Mouse (Mus musculus): ENCODE measurements around the gene Rbm26. TPM values are rescaled to one million over a fixed set of nuclear protein-coding genes. Genes with fewer than 3 reads are reported as not detected.
A peak's percentile ranks its signal among the peaks of the same experiment; 100 is the strongest.

The Rbm26 gene
- polyA plus RNA-seq (2012; rRNA removed), result 16.3 and 20.9 TPM in 2 replicates

DNA sequence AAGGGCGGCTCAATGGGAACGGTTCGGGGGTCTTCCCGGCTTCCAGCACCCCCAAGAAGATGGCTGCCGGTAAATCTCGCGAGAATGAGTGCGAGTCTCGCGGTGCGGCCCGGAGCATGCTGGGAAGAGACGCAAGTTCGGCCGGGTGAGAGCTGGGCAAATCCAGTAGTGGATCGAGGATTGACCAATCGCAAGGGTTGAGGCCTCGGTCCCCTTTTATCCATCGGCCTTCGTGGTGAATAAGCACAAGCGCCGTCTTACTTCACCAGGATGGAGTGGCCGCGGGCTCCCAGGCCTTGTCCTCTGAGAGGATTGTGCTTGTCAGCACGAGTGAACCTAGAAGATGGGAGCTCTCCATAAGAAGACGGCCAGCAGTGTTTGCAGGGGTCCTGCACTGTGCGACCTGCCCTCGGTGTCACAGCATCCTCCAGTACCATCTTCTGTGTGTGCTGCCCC, at the start of gene Rbm26:
Gene Rbm26 (minus strand): TSS at position 90 of the 456 bp plus-strand sequence.
- TF ChIP-seq POLR2A (IDR thresholded peaks at IDR 0.05; ENCODE audit: control insufficient read depth, low read depth, low read length) (peak; percentile 92), CTCF (IDR thresholded peaks at IDR 0.05; ENCODE audit: control insufficient read depth, insufficient read depth, insufficient replicate concordance, low read depth, low read length) (no peak)
- H3K36me3 ChIP-seq (ENCODE audit: control insufficient read depth, insufficient read depth, low read length), result no peaks in the 10 kb centered on the region
- peaks cover 9% of the 10 kb centered on the region for H3K4me1 ChIP-seq (ENCODE audit: control insufficient read depth, insufficient read depth, low read length)
- peak within 1 kb of the TSS; percentile 95 for H3K4me3 ChIP-seq (ENCODE audit: control insufficient read depth, low read depth, low read length)
- no peaks in the 10 kb centered on the region for H3K27me3 ChIP-seq (ENCODE audit: control insufficient read depth, insufficient read depth, low read length)
- peak within 1 kb of the TSS; percentile 98 for H3K27ac ChIP-seq (ENCODE audit: control insufficient read depth, insufficient read depth, low read depth, low read length)

GRCm38 (mm10) chr14:105225790-105226189, 48.7 kb upstream of the Rbm26 start:
- Histone ChIP-seq H3K4me3 (ENCODE audit: control insufficient read depth, low read depth, low read length) (no peak overlapping the region), H3K4me1 (ENCODE audit: control insufficient read depth, insufficient read depth, low read length) (no peaks in the 10 kb centered on the region), H3K36me3 (ENCODE audit: control insufficient read depth, insufficient read depth, low read length) (no peaks in the 10 kb centered on the region), H3K27me3 (ENCODE audit: control insufficient read depth, insufficient read depth, low read length) (no peaks in the 10 kb centered on the region), H3K27ac (ENCODE audit: control insufficient read depth, insufficient read depth, low read depth, low read length) (no peak overlapping the region)
- TF ChIP-seq CTCF (IDR thresholded peaks at IDR 0.05; ENCODE audit: control insufficient read depth, insufficient read depth, insufficient replicate concordance, low read depth, low read length) (no peak), POLR2A (IDR thresholded peaks at IDR 0.05; ENCODE audit: control insufficient read depth, low read depth, low read length) (no peak)

DNA sequence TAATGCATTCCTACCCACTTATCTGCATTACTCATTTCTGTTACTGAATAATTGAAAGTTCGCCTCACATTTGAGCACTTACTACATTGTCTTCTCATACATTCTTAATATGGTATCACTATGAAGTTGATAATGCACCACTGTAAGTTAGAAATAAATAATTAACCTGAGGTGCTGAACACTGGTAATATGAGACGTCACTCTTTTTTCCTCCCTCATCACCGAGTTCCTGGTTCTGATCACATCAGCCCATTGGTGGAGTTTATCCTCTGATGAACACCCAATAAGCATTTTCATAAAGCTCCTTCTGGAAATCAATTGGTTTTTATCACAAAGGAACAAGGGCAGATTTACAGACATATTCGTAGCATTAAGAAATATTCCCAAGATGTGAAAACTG, 45.1 kb upstream of the Rbm26 start:
- H3K36me3 ChIP-seq (ENCODE audit: control insufficient read depth, insufficient read depth, low read length), result no peaks in the 10 kb centered on the region
- no peak overlapping the region for H3K27ac ChIP-seq (ENCODE audit: control insufficient read depth, insufficient read depth, low read depth, low read length)
- H3K4me1 ChIP-seq (ENCODE audit: control insufficient read depth, insufficient read depth, low read length), result no peaks in the 10 kb centered on the region
- H3K27me3 ChIP-seq (ENCODE audit: control insufficient read depth, insufficient read depth, low read length), result no peaks in the 10 kb centered on the region
- H3K4me3 ChIP-seq (ENCODE audit: control insufficient read depth, low read depth, low read length), result no peak overlapping the region
- TF ChIP-seq POLR2A (IDR thresholded peaks at IDR 0.05; ENCODE audit: control insufficient read depth, low read depth, low read length) (no peak), CTCF (IDR thresholded peaks at IDR 0.05; ENCODE audit: control insufficient read depth, insufficient read depth, insufficient replicate concordance, low read depth, low read length) (no peak)

DNA sequence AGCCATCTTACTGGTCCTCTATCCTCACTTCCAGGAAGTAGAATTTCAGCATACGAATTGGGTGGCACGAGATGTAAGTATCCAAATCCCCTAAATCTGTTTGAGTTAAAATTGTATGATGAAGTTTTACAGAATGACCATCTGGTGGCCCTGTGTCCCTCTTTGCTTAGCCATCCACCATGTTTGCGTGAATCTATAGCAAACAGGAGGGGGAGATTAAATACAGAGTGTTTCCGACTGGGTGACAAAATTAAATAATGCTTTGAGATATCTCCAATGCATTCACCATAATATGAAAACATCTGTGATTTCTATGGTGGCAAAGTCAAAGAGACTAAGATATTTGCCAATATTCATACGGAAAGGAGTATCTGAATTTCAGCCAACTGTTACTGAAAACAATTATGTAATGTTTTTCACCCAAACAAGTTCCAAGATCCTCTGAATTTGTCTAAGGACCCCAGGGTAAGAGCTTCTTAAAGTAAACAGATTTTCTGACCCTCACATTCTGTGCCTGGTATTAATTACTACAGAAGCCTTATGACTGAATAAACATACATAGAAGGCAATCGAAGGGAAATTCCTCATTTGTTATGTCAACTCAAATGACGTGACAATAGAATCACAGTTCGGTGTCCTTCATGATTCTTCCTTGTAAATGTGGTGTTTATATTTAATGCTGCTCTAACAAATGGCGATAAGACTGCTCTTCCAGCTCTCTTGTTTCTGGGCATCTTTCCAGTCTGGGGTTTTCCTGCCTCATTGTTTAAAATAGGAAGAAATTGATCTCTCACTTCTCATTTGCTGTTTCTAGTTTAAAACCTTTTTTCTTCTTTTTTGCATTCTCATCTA, 42.6 kb upstream of the Rbm26 start:
- Histone ChIP-seq H3K4me3 (ENCODE audit: control insufficient read depth, low read depth, low read length) (no peak overlapping the region), H3K36me3 (ENCODE audit: control insufficient read depth, insufficient read depth, low read length) (no peaks in the 10 kb centered on the region), H3K27me3 (ENCODE audit: control insufficient read depth, insufficient read depth, low read length) (no peaks in the 10 kb centered on the region), H3K4me1 (ENCODE audit: control insufficient read depth, insufficient read depth, low read length) (no peaks in the 10 kb centered on the region), H3K27ac (ENCODE audit: control insufficient read depth, insufficient read depth, low read depth, low read length) (no peak overlapping the region)
- TF ChIP-seq CTCF (IDR thresholded peaks at IDR 0.05; ENCODE audit: control insufficient read depth, insufficient read depth, insufficient replicate concordance, low read depth, low read length) (no peak), POLR2A (IDR thresholded peaks at IDR 0.05; ENCODE audit: control insufficient read depth, low read depth, low read length) (no peak)

DNA sequence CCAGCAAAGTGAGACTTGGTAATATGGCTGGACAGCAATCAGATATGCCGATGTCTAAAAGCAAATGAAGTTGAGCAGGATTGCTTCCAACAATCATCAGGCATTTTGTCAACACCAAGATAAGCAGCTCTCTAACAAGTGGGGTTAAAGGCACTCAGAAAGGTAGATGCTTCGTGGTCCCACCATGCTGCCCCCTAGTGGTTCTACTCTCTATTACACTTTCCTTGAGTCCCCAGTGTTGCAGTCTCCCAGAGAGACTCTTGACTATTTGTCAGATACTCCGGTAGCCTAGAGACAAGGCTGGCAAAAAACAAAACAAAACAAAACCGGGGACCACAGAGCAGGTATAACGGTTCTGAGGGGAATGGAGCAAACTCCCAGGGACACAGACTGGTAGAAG, 21.3 kb upstream of the Rbm26 start:
- H3K4me3 ChIP-seq (ENCODE audit: control insufficient read depth, low read depth, low read length), result no peak overlapping the region
- H3K4me1 ChIP-seq (ENCODE audit: control insufficient read depth, insufficient read depth, low read length), result peaks cover 3% of the 10 kb centered on the region; the same call in 1 of the 2 replicates
- no peaks in the 10 kb centered on the region for H3K36me3 ChIP-seq (ENCODE audit: control insufficient read depth, insufficient read depth, low read length)
- no peak for TF ChIP-seq POLR2A (IDR thresholded peaks at IDR 0.05; ENCODE audit: control insufficient read depth, low read depth, low read length)
- no peaks in the 10 kb centered on the region for H3K27me3 ChIP-seq (ENCODE audit: control insufficient read depth, insufficient read depth, low read length)
- no peak overlapping the region for H3K27ac ChIP-seq (ENCODE audit: control insufficient read depth, insufficient read depth, low read depth, low read length)

DNA sequence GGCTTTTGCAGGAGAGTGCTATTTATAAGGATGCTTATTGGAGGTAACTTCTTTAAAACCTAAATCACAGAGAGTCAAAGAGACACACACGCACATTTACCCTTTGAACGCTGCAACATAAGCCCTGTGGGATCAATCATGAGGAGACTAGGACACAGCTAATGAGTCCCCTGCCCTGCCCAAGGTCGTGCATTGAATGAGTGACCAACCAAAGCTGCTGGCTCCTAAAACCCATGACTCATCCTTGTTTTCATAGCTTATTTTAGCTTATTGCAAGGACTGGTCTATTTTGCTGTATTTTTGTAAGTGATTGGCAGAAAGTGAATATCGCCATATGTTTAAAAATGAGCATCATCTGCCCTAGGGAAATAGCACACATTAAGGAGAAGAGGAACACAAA, 17.6 kb upstream of the Rbm26 start:
- Histone ChIP-seq H3K27ac (ENCODE audit: control insufficient read depth, insufficient read depth, low read depth, low read length) (no peak overlapping the region), H3K4me3 (ENCODE audit: control insufficient read depth, low read depth, low read length) (no peak overlapping the region), H3K27me3 (ENCODE audit: control insufficient read depth, insufficient read depth, low read length) (no peaks in the 10 kb centered on the region), H3K36me3 (ENCODE audit: control insufficient read depth, insufficient read depth, low read length) (no peaks in the 10 kb centered on the region), H3K4me1 (ENCODE audit: control insufficient read depth, insufficient read depth, low read length) (no peaks in the 10 kb centered on the region; the same call in 1 of the 2 replicates)
- TF ChIP-seq POLR2A (IDR thresholded peaks at IDR 0.05; ENCODE audit: control insufficient read depth, low read depth, low read length), result no peak
- TF ChIP-seq CTCF (IDR thresholded peaks at IDR 0.05; ENCODE audit: control insufficient read depth, insufficient read depth, insufficient replicate concordance, low read depth, low read length), result no peak

DNA sequence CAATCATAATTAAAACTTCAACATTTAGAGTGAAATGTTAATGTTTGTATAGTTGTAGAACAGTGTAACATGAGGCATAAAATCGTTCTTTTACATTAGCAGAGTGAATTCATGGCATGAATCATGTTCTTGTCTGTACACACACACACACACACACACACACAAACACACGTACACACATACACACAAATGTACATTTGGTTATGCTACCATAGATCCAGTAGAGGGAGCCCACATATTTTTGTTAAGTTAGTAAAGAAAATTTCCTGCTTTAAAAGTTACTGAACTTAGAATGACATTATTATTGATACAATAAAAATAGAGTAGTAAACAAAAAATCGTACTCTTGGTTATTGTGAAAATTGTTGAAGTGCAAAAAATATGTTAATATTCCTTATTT, 7.7 kb upstream of the Rbm26 start:
- TF ChIP-seq CTCF (IDR thresholded peaks at IDR 0.05; ENCODE audit: control insufficient read depth, insufficient read depth, insufficient replicate concordance, low read depth, low read length), result no peak
- no peak for TF ChIP-seq POLR2A (IDR thresholded peaks at IDR 0.05; ENCODE audit: control insufficient read depth, low read depth, low read length)
- no peak overlapping the region for H3K27ac ChIP-seq (ENCODE audit: control insufficient read depth, insufficient read depth, low read depth, low read length)

More for the DNA sequence above, 7.7 kb upstream of the Rbm26 start:
- H3K36me3 ChIP-seq (ENCODE audit: control insufficient read depth, insufficient read depth, low read length), result no peaks in the 10 kb centered on the region
- no peaks in the 10 kb centered on the region for H3K27me3 ChIP-seq (ENCODE audit: control insufficient read depth, insufficient read depth, low read length)
- no peaks in the 10 kb centered on the region; the same call in 1 of the 2 replicates for H3K4me1 ChIP-seq (ENCODE audit: control insufficient read depth, insufficient read depth, low read length)
- H3K4me3 ChIP-seq (ENCODE audit: control insufficient read depth, low read depth, low read length), result no peak overlapping the region
